Mouse (Mus musculus): Measurements from ENCODE around the gene Zfp68.
"Not testable (repeated sequence)": the region's sequence is repeated elsewhere in the genome, so short reads cannot be mapped to it uniquely, and the experiment has no call there.

Zfp68 gene

DNA sequence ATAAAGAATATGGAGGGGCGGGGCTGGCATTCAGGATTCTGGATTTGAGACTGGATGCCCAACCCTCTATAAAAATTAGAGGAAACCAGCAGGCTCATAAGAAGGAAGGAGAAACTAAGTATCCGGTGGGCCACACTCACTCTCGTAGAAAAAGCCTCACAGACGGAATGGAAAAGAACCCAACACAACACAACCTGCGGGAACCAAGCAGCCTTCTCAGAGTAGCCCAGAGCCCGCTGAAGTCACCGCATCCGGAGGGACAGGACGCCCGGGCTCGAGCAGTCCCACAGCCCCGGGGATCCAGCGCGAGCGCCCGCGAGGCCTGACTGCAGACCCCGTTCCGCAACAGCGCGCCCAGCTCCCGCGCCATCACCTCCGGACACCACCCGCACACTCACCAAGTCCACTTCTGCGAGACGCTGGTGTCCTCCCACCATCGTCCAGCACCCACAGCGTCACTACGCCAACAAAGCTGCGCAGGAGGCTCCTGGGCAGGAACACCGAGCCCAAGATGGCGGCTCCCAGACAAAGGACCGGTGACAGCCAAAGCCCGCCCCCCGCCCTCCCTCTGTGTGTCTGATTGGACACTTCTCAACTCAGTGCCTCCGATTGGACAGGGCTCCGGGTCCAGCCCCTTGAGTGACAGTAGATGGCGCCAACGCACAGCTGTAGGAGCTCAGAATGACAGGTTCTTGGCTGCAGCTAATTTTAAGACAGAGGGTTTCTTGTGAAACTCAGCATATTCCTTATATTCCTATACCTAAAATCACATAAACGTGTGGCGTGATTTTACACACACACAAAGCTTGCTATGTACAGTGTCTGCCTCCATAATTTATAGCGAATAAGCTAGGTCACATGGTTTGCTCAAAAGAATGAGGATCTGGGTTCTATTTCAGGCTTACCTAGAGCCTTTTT is at the start of gene Zfp68:
Zfp68 (minus strand) TSS at position 551 of the 918 bp plus-strand sequence.
- peak; percentile 92 for DNase-seq (ENCODE audit: low spot score)

DNA sequence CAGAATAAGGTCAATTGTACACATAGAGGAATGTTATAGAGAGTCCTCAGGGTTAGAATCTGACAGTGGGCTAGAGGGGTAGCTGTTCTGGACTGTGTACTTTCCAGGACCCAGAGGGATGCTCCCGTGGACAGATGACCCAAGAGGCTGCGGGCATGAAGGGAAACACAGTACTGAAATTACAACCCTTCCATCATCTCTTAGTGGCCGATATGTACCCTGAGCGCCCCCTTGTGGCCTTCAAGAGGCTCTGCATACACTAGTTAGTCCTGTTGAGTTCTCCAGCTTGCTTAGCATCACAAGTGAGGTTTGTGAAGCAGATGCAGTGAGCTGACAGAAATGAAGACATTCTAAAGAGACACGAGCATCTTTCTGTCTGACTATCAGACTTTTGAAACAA is 39.4 kb upstream of the Zfp68 start:
- DNase-seq (ENCODE audit: low spot score), result peak; percentile 2

DNA sequence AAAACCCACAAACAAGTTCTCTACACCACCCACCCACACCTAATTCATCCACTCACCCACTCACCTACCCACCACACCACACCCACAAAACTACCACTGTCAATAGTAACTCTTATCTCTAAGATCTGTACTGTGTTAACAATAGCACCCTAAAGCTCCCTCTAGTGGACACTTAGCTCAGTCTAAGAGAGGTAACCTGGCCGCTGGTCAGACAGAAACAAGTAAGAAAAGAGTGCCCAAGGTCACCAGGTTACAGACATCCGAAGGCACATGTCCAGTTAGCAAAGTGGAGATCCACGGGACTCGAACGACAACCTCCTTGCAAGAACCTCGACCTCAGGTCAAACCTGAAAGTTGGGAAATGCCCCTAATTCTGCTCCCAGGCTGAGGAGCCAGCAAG is 38.3 kb upstream of the Zfp68 start:
- no peak for DNase-seq (ENCODE audit: low spot score)

- no peak for DNase-seq (ENCODE audit: low spot score)
Measured at GRCm38 (mm10) chr5:138657407-138657806, 37.8 kb upstream of the Zfp68 start.

DNA sequence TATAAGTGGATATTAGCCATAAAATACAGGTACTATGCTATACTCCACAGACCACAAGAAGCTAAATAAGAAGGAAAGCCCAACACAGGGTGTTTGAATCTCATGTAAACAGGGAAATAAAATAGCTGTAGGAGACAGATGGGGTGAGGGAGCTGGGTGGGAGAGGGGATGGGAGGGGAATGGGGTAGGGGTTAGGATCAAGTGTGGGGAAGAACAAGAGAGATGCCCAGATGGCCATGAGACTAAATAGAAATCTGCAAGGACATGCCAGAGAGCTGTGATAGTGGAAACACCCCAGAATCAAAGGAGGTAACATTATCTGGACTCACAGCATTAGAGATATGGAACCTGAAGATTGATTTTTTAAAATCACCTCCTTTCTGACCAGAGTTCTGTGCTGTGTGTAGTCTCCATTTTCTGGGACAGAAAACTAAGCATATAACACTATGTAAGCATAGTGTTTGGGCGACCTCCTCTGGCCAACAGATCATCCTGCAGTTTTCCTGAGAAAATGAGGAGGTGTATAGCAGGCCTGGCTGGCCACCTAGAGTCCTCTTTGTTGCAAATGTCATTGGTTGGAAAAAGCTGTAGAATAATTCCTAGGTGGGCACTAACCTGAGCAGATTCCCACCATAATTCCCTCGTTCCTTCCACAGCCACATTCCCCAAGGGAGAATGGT is 37.1 kb upstream of the Zfp68 start:
- DNase-seq (ENCODE audit: low spot score), result no peak

GRCm38 (mm10) chr5:138652911-138653310 is 33.4 kb upstream of the Zfp68 start:
- no peak for DNase-seq (ENCODE audit: low spot score)

GRCm38 (mm10) chr5:138641761-138642160 is 22.2 kb upstream of the Zfp68 start:
- DNase-seq (ENCODE audit: low spot score), result no peak

DNA sequence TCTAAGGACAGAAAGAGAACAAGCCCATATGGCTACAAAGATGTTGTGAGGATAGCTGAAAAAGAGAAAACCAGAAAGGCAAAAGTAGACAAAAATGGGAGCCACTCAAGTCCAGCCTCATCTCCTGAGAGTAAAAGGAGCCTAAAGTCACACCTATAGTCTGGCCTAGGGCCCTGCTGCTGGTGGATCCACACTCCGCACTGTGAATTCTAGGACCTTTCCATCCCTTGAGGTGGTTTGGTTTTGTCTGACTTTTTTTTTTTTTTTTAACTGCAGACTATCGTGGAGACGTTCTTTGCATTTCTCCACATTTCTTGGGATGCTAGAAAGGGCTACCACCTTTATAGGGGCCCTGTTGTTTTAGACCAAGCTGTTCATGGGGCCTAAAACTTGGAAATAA is 21.5 kb upstream of the Zfp68 start:
- no peak for DNase-seq (ENCODE audit: low spot score)

GRCm38 (mm10) chr5:138636486-138636885 is 16.9 kb upstream of the Zfp68 start:
- no peak for DNase-seq (ENCODE audit: low spot score)

GRCm38 (mm10) chr5:138623478-138623875 is 3.9 kb upstream of the Zfp68 start:
- DNase-seq (ENCODE audit: low spot score), result no peak

DNA sequence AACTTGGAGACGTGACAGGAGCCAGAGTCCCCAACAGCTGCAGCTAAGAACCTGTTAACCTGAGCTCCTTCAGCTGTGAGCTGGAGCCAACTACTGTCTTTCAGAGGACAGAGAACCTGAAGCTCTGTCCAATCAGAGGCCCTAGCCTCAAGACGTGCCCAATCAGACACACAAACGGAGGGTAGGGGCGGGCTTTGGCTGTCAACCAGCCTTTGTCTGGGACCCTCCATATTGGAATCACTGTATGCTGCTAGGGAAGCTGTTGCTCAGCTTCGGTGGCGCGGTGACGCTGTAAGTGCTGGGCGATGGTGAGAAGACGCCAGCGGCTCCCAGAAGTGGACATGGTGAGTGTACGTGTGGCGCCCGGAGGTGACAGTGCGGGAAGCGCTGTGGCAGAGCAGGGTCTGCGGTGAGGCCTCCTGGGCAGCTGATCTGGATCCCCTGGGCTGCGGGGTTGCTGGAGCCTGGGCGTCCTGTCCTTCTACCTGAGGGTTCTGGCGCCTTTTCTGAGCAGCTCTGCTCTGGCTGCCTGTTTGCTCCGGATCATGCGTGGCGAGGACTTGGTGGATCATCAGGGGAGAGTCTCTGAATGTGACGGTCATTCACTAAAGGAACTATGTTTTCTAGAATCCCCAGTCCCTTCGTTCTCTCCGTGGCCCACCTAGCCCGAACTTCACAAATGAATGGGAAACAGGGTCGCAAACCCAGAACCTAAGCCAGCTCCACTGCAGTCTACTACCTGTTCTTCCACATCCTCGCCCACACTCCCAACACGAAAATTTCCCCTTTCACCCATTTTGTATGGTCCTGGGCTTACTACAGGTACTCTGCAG is 3.3 kb upstream of the Zfp68 start, which contains the start of gene A430033K04Rik:
A430033K04Rik (plus strand) TSS at position 215 of the 833 bp plus-strand sequence.
- peak; percentile 90 for DNase-seq (ENCODE audit: low spot score)

- no peak for DNase-seq (ENCODE audit: low spot score)
Measured at GRCm38 (mm10) chr5:138620836-138621235, 1.3 kb upstream of the Zfp68 start.

GRCm38 (mm10) chr5:138618353-138618752 is 1.2 kb downstream of the Zfp68 start:
- DNase-seq (ENCODE audit: low spot score), result no peak

GRCm38 (mm10) chr5:138587396-138587795 is 32.2 kb downstream of the Zfp68 start:
- DNase-seq (ENCODE audit: low spot score), result no peak

GRCm38 (mm10) chr5:138571623-138572022 is 47.9 kb downstream of the Zfp68 start:
- DNase-seq (ENCODE audit: low spot score), result no peak

DNA sequence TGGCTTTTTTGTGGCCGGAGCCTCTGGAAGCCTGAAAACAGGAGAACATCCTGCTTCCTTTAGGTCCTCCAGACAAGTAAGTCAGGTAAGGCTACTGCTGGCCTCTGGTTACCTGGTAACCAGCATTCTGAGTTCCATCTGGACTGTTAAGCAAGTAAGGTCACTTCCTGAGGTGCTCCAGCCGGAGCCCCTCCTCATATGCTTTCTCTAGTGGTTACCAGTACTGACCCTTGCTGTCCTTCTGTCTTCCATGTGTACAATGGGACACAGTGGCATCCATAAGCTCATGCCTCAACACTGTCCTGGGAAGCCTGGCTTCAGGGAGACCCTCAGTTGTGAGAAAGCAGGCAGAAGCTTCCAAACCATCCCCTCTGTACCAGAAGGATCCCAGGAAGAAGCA is 54.9 kb downstream of the Zfp68 start, which contains the start of gene 1700123K08Rik:
1700123K08Rik (minus strand) TSS at position 101 of the 400 bp plus-strand sequence.
- not testable (repeated sequence) for DNase-seq (ENCODE audit: low spot score)
